Mouse (Mus musculus) heart, adult 9 months (tissue): ENCODE measurements around the gene Itpr2.
A peak's percentile ranks its signal among the peaks of the same experiment; 100 is the strongest.

Source experiments
- DNase-seq, 2 experiments: peaks; one replicate each; pipeline ENCODE4 v3.0.0; 2022; ENCODE audit warnings: low spot score in 2 of 2

Itpr2 gene

GRCm38 (mm10) chr6:146416461-146416860, 85.6 kb downstream of the Itpr2 start:
- DNase-seq: no peak

GRCm38 (mm10) chr6:146414094-146414493, 87.9 kb downstream of the Itpr2 start:
- no peak for DNase-seq

- DNase-seq: no peak
Observed at GRCm38 (mm10) chr6:146411446-146412070, 90.5 kb downstream of the Itpr2 start.

GRCm38 (mm10) chr6:146410427-146410810, 91.6 kb downstream of the Itpr2 start:
- no peak for DNase-seq

- peak; percentile 74 to 83 for DNase-seq
Observed at GRCm38 (mm10) chr6:146409692-146410426, 92.2 kb downstream of the Itpr2 start.

GRCm38 (mm10) chr6:146405380-146405779, 96.6 kb downstream of the Itpr2 start:
- DNase-seq: peak in 1 of 2 experiments; percentile 12

- DNase-seq: no peak
Observed at GRCm38 (mm10) chr6:146404876-146405275, 97.1 kb downstream of the Itpr2 start.

- no peak for DNase-seq
Observed at GRCm38 (mm10) chr6:146404156-146404555, 97.9 kb downstream of the Itpr2 start.

- no peak for DNase-seq
Observed at GRCm38 (mm10) chr6:146402905-146403642, 98.9 kb downstream of the Itpr2 start.

- DNase-seq: no peak
Observed at GRCm38 (mm10) chr6:146397803-146398202, 104.2 kb downstream of the Itpr2 start.

GRCm38 (mm10) chr6:146396253-146396652, 105.8 kb downstream of the Itpr2 start:
- DNase-seq: no peak

- DNase-seq: no peak
Observed at GRCm38 (mm10) chr6:146395616-146396015, 106.4 kb downstream of the Itpr2 start.

GRCm38 (mm10) chr6:146392188-146392587, 109.8 kb downstream of the Itpr2 start:
- no peak for DNase-seq

GRCm38 (mm10) chr6:146390159-146390558, 111.9 kb downstream of the Itpr2 start:
- DNase-seq: no peak

- no peak for DNase-seq
Observed at GRCm38 (mm10) chr6:146388010-146388409, 114.0 kb downstream of the Itpr2 start.

GRCm38 (mm10) chr6:146387039-146387713, 114.8 kb downstream of the Itpr2 start:
- DNase-seq: no peak

- DNase-seq: no peak
Observed at GRCm38 (mm10) chr6:146379263-146379662, 122.8 kb downstream of the Itpr2 start.

- no peak for DNase-seq
Observed at GRCm38 (mm10) chr6:146371511-146371910, 130.5 kb downstream of the Itpr2 start.

GRCm38 (mm10) chr6:146366180-146366579, 135.8 kb downstream of the Itpr2 start:
- DNase-seq: peak in 1 of 2 experiments; percentile 6

- no peak for DNase-seq
Observed at GRCm38 (mm10) chr6:146357911-146358310, 144.1 kb downstream of the Itpr2 start.

GRCm38 (mm10) chr6:146352258-146352805, 149.7 kb downstream of the Itpr2 start:
- DNase-seq: no peak

GRCm38 (mm10) chr6:146351816-146352215, 150.2 kb downstream of the Itpr2 start:
- DNase-seq: no peak
